15 mouse cellular contexts compared by ENCODE assay signal in genomic region chr6:65864919-65865318, GRCm38 (mm10).
DNase-seq lines count a peak whose midpoint lies in the region; ATAC-seq and TF ChIP-seq lines count a peak whose summit lies in the region.
"Had no signal": no experiment of that assay in that cellular context is flagged by ENCODE, and none has a peak within 500 bp of the region (broad histone marks: within the 10 kb centered on the region; RNA-seq: fewer than 3 reads in every experiment).

No protein-coding gene starts in this region.

- H3K27me3 ChIP-seq in heart, adult 2 months (ENCODE audit: control insufficient read depth, insufficient read depth, low read length), result no peaks in the 10 kb centered on the region
- no peaks in the 10 kb centered on the region for H3K27me3 ChIP-seq in heart, embryonic 12.5 days (replicated peaks)
- no peaks in the 10 kb centered on the region for H3K27me3 ChIP-seq in E14TG2a.4 (ENCODE audit: insufficient read depth, low read length)
- H3K27me3 ChIP-seq: heart, embryonic 13.5 days; hindbrain, embryonic 12.5 days; neural tube, embryonic 15.5 days had no signal

- no peak overlapping the region for H3K27ac ChIP-seq in heart, adult 2 months
- no peak overlapping the region for H3K27ac ChIP-seq in heart, embryonic 12.5 days (ENCODE audit: poor library complexity, severe bottlenecking)
- H3K27ac ChIP-seq: heart, embryonic 13.5 days; hindbrain, embryonic 12.5 days; neural tube, embryonic 15.5 days had no signal

- no peaks in the 10 kb centered on the region for H3K36me3 ChIP-seq in heart, adult 2 months (ENCODE audit: control insufficient read depth, insufficient read depth, low read length)
- H3K36me3 ChIP-seq in heart, embryonic 12.5 days, result peaks cover 6% of the 10 kb centered on the region; the same call in 1 of the 2 replicates
- peaks cover 42% of the 10 kb centered on the region for H3K36me3 ChIP-seq in E14TG2a.4 (ENCODE audit: insufficient read depth, low read length)
- H3K36me3 ChIP-seq: hindbrain, embryonic 12.5 days; neural tube, embryonic 15.5 days had no signal

- ATAC-seq in heart, embryonic 12.5 days (ENCODE audit: insufficient number of reproducible peaks, low FRiP score), result no peak
- ATAC-seq in monocyte, adult 5-6 weeks (replicated peaks; ENCODE audit: insufficient number of reproducible peaks, low FRiP score, low TSS enrichment, poor library complexity, severe bottlenecking), result no peak
- ATAC-seq: forebrain, embryonic 14.5 days; midbrain, embryonic 16.5 days had no signal

- TF ChIP-seq POLR2A in heart, adult 2 months (IDR thresholded peaks at IDR 0.05; ENCODE audit: insufficient read depth, low read depth, low read length), result no peak

- no peak for TF ChIP-seq EP300 in heart, adult 2 months (IDR thresholded peaks at IDR 0.05; ENCODE audit: insufficient read depth, low read depth, low read length)

- intact Hi-C loops in heart, adult 2 months (cut with DNase I), result loop anchor here (5.0 kb wide), 1 partner anchor 602 kb away; no protein-coding TSS in a partner anchor

- no peak overlapping the region for H3K4me3 ChIP-seq in heart, adult 2 months
- no peak overlapping the region for H3K4me3 ChIP-seq in heart, embryonic 12.5 days
- H3K4me3 ChIP-seq in E14TG2a.4 (replicated peaks; ENCODE audit: low read length), result no peak overlapping the region
- H3K4me3 ChIP-seq: heart, embryonic 13.5 days; hindbrain, embryonic 12.5 days; neural tube, embryonic 15.5 days had no signal

- H3K9me3 ChIP-seq in heart, embryonic 12.5 days (replicated peaks), result no peaks in the 10 kb centered on the region
- no peaks in the 10 kb centered on the region for H3K9me3 ChIP-seq in E14TG2a.4 (ENCODE audit: low read length)
- H3K9me3 ChIP-seq: heart, embryonic 13.5 days; hindbrain, embryonic 12.5 days; neural tube, embryonic 15.5 days had no signal

- no peak for DNase-seq in heart, adult 2 months
- peak; percentile 7 for DNase-seq in lung, postnatal 10 days
- DNase-seq in lung, adult 18-20 months, result no peak
- peak; percentile 31 for DNase-seq in retina, embryonic 14.5 days (ENCODE audit: low spot score)
- DNase-seq: cerebellum, adult 8-10 months; gastrocnemius, postnatal 14 days; thymus, adult 2 months had no signal

- no peaks in the 10 kb centered on the region for H3K79me2 ChIP-seq in heart, adult 2 months (replicated peaks; ENCODE audit: control insufficient read depth, insufficient read depth, low read length)

- no peaks in the 10 kb centered on the region for H3K4me1 ChIP-seq in heart, adult 2 months (ENCODE audit: control insufficient read depth, insufficient read depth, low read length)
- H3K4me1 ChIP-seq in heart, embryonic 12.5 days (replicated peaks), result no peaks in the 10 kb centered on the region
- H3K4me1 ChIP-seq in E14TG2a.4 (replicated peaks; ENCODE audit: low read depth, low read length), result no peaks in the 10 kb centered on the region
- H3K4me1 ChIP-seq: heart, embryonic 13.5 days; neural tube, embryonic 15.5 days had no signal

- peak; percentile 56 for TF ChIP-seq CTCF in heart, adult 2 months (IDR thresholded peaks at IDR 0.05)
- peak; percentile 15 for TF ChIP-seq CTCF in E14TG2a.4 (conservative IDR thresholded peaks at IDR 0.05; ENCODE audit: low read length)

- WGBS in heart, adult 2 months, result 85% methylated on average over 5 of the region's 5 CpGs
- WGBS in heart, embryonic 12.5 days, result 82% methylated on average over 5 of the region's 5 CpGs

- no peak overlapping the region for H3K4me2 ChIP-seq in heart, embryonic 12.5 days
- H3K4me2 ChIP-seq: heart, embryonic 13.5 days; hindbrain, embryonic 12.5 days; neural tube, embryonic 15.5 days had no signal

- no peak overlapping the region for H3K9ac ChIP-seq in heart, adult 2 months (ENCODE audit: low read depth, low read length)
- H3K9ac ChIP-seq in heart, embryonic 12.5 days, result no peak overlapping the region
- H3K9ac ChIP-seq: heart, embryonic 13.5 days; hindbrain, embryonic 12.5 days; neural tube, embryonic 15.5 days had no signal

Comparison
In these comparisons a context has a peak if more than half of its experiments do, and no peak if none do; other contexts are left out.
1. DNase-seq: peak in lung, postnatal 10 days (single experiment) and retina, embryonic 14.5 days (single experiment); none in heart, adult 2 months (0 of 2) and lung, adult 18-20 months (0 of 2).